Mouse (Mus musculus): ENCODE measurements at regions not wholly inside any gene's neighbourhood (a gene's known extent, or its start where the extent isn't known, plus 50 kb on each side); places are given as distances from the start of the nearest gene placed in this dataset.

GRCm38 (mm10) chr9:42196552-42196951 lies 67.5 kb downstream of the Sc5d start:
- Histone ChIP-seq H3K4me1 (no peaks in the 10 kb centered on the region), H3K9ac (no peak overlapping the region), H3K4me3 (replicated peaks) (no peak overlapping the region), H3K27ac (peak overlapping the region; percentile 87), H3K36me3 (no peaks in the 10 kb centered on the region), H3K9me3 (replicated peaks) (no peaks in the 10 kb centered on the region), H3K27me3 (no peaks in the 10 kb centered on the region), H3K4me2 (no peak overlapping the region; the same call in 1 of the 2 replicates)
- WGBS = 54% methylated on average over 4 of the region's 4 CpGs
- peak; percentile 83 for ATAC-seq (replicated peaks; ENCODE audit: low FRiP score)

- H3K4me2 ChIP-seq = no peak overlapping the region; the same call in 1 of the 2 replicates
- 80% methylated on average over 6 of the region's 6 CpGs for WGBS
- H3K4me3 ChIP-seq (replicated peaks) = no peak overlapping the region
- H3K9me3 ChIP-seq (replicated peaks) = no peaks in the 10 kb centered on the region
- H3K27ac ChIP-seq = peak overlapping the region; percentile 87
- H3K9ac ChIP-seq = no peak overlapping the region
- 0 out of 2 replicates have a peak, but pooled peaks have one; percentile 35 for ATAC-seq (replicated peaks; ENCODE audit: low FRiP score)
- no peaks in the 10 kb centered on the region for H3K27me3 ChIP-seq
- H3K36me3 ChIP-seq = no peaks in the 10 kb centered on the region
- peaks cover 3% of the 10 kb centered on the region; the same call in 1 of the 2 replicates for H3K4me1 ChIP-seq
Measured at GRCm38 (mm10) chr9:42196110-42196509, 67.9 kb downstream of the Sc5d start.

- Histone ChIP-seq H3K4me1 (peaks cover 4% of the 10 kb centered on the region; the same call in 1 of the 2 replicates), H3K9me3 (replicated peaks) (no peaks in the 10 kb centered on the region), H3K27ac (peak overlapping the region; percentile 87), H3K36me3 (no peaks in the 10 kb centered on the region), H3K27me3 (no peaks in the 10 kb centered on the region), H3K9ac (no peak overlapping the region), H3K4me3 (replicated peaks) (no peak overlapping the region), H3K4me2 (no peak overlapping the region)
- ATAC-seq (replicated peaks; ENCODE audit: low FRiP score) = peak; percentile 71
- WGBS = 76% methylated on average over 8 of the region's 8 CpGs
Measured at GRCm38 (mm10) chr9:42195651-42196050, 68.4 kb downstream of the Sc5d start.

- 88% methylated on average over 6 of the region's 6 CpGs for WGBS
- H3K27ac ChIP-seq = peak overlapping the region; percentile 87
- H3K27me3 ChIP-seq = no peaks in the 10 kb centered on the region
- peaks cover 4% of the 10 kb centered on the region; the same call in 1 of the 2 replicates for H3K4me1 ChIP-seq
- H3K4me3 ChIP-seq (replicated peaks) = no peak overlapping the region
- H3K9ac ChIP-seq = no peak overlapping the region
- H3K4me2 ChIP-seq = no peak overlapping the region
- H3K36me3 ChIP-seq = no peaks in the 10 kb centered on the region
- ATAC-seq (replicated peaks; ENCODE audit: low FRiP score) = no peak
- no peaks in the 10 kb centered on the region for H3K9me3 ChIP-seq (replicated peaks)
Measured at GRCm38 (mm10) chr9:42194939-42195338, 69.1 kb downstream of the Sc5d start.

GRCm38 (mm10) chr9:42194176-42194575 lies 69.9 kb downstream of the Sc5d start:
- H3K27ac ChIP-seq = no peak overlapping the region
- H3K9me3 ChIP-seq (replicated peaks) = no peaks in the 10 kb centered on the region
- no peaks in the 10 kb centered on the region for H3K36me3 ChIP-seq
- H3K4me2 ChIP-seq = no peak overlapping the region
- no peak overlapping the region for H3K9ac ChIP-seq
- ATAC-seq (replicated peaks; ENCODE audit: low FRiP score) = no peak
- no peaks in the 10 kb centered on the region for H3K27me3 ChIP-seq
- H3K4me3 ChIP-seq (replicated peaks) = no peak overlapping the region
- WGBS = 63% methylated on average over 2 of the region's 2 CpGs
- peaks cover 4% of the 10 kb centered on the region; the same call in 1 of the 2 replicates for H3K4me1 ChIP-seq

- no peak for ATAC-seq (replicated peaks; ENCODE audit: low FRiP score)
- Histone ChIP-seq H3K9ac (no peak overlapping the region), H3K4me2 (no peak overlapping the region), H3K27me3 (no peaks in the 10 kb centered on the region), H3K4me1 (peaks cover 6% of the 10 kb centered on the region; the same call in 1 of the 2 replicates), H3K36me3 (no peaks in the 10 kb centered on the region), H3K27ac (no peak overlapping the region), H3K4me3 (replicated peaks) (no peak overlapping the region), H3K9me3 (replicated peaks) (no peaks in the 10 kb centered on the region)
- 70% methylated on average over 12 of the region's 12 CpGs for WGBS
Measured at GRCm38 (mm10) chr9:42192967-42193733, 69.1 kb upstream of the Sorl1 start.

GRCm38 (mm10) chr9:42187371-42188228 lies 63.5 kb upstream of the Sorl1 start:
- Histone ChIP-seq H3K27ac (peak overlapping the region; percentile 69), H3K36me3 (no peaks in the 10 kb centered on the region), H3K9ac (no peak overlapping the region), H3K4me2 (no peak overlapping the region), H3K4me1 (peaks cover 37% of the 10 kb centered on the region), H3K27me3 (no peaks in the 10 kb centered on the region), H3K9me3 (replicated peaks) (no peaks in the 10 kb centered on the region), H3K4me3 (replicated peaks) (no peak overlapping the region)
- 0 out of 2 replicates have a peak, but pooled peaks have one; percentile 15 for ATAC-seq (replicated peaks; ENCODE audit: low FRiP score)
- WGBS = 61% methylated on average over 6 of the region's 6 CpGs

- Histone ChIP-seq H3K9ac (no peak overlapping the region), H3K4me1 (peaks cover 33% of the 10 kb centered on the region), H3K9me3 (replicated peaks) (no peaks in the 10 kb centered on the region), H3K27ac (no peak overlapping the region), H3K36me3 (no peaks in the 10 kb centered on the region), H3K27me3 (no peaks in the 10 kb centered on the region), H3K4me3 (replicated peaks) (no peak overlapping the region), H3K4me2 (no peak overlapping the region)
- 73% methylated on average over 3 of the region's 3 CpGs for WGBS
- no peak for ATAC-seq (replicated peaks; ENCODE audit: low FRiP score)
Measured at GRCm38 (mm10) chr9:42184104-42184635, 60.1 kb upstream of the Sorl1 start.

- Histone ChIP-seq H3K9me3 (replicated peaks) (no peaks in the 10 kb centered on the region), H3K4me3 (replicated peaks) (no peak overlapping the region), H3K27ac (no peak overlapping the region), H3K36me3 (no peaks in the 10 kb centered on the region), H3K4me2 (no peak overlapping the region), H3K4me1 (peaks cover 35% of the 10 kb centered on the region), H3K9ac (no peak overlapping the region), H3K27me3 (no peaks in the 10 kb centered on the region)
- WGBS = 52% methylated on average over 5 of the region's 5 CpGs
- ATAC-seq (replicated peaks; ENCODE audit: low FRiP score) = no peak
Measured at GRCm38 (mm10) chr9:42183448-42183847, 59.4 kb upstream of the Sorl1 start.

- no peak overlapping the region for H3K27ac ChIP-seq
- H3K4me1 ChIP-seq = peaks cover 26% of the 10 kb centered on the region
- ATAC-seq (replicated peaks; ENCODE audit: low FRiP score) = no peak
- no peak overlapping the region for H3K9ac ChIP-seq
- WGBS = 95% methylated on average over 3 of the region's 3 CpGs
- no peaks in the 10 kb centered on the region for H3K27me3 ChIP-seq
- H3K9me3 ChIP-seq (replicated peaks) = no peaks in the 10 kb centered on the region
- H3K4me2 ChIP-seq = no peak overlapping the region
- no peak overlapping the region for H3K4me3 ChIP-seq (replicated peaks)
- no peaks in the 10 kb centered on the region for H3K36me3 ChIP-seq
Measured at GRCm38 (mm10) chr9:42182400-42182799, 58.3 kb upstream of the Sorl1 start.

GRCm38 (mm10) chr9:42180152-42180551 lies 56.1 kb upstream of the Sorl1 start:
- no peak overlapping the region for H3K27ac ChIP-seq

More at GRCm38 (mm10) chr9:42180152-42180551, 56.1 kb upstream of the Sorl1 start:
- peaks cover 14% of the 10 kb centered on the region; the same call in 1 of the 2 replicates for H3K4me1 ChIP-seq
- no peaks in the 10 kb centered on the region for H3K36me3 ChIP-seq
- WGBS = 87% methylated on average over 4 of the region's 4 CpGs
- no peak overlapping the region for H3K4me3 ChIP-seq (replicated peaks)
- H3K9me3 ChIP-seq (replicated peaks) = no peaks in the 10 kb centered on the region
- no peaks in the 10 kb centered on the region for H3K27me3 ChIP-seq
- no peak overlapping the region for H3K9ac ChIP-seq
- no peak overlapping the region for H3K4me2 ChIP-seq
- ATAC-seq (replicated peaks; ENCODE audit: low FRiP score) = no peak

Measured in kidney, embryonic 15.5 days (tissue).